Mouse (Mus musculus) liver, embryonic 14.5 days (tissue): ENCODE measurements around the gene Porcn. TPM values are rescaled to one million over a fixed set of nuclear protein-coding genes. Genes with fewer than 3 reads are reported as not detected.
A peak's percentile ranks its signal among the peaks of the same experiment; 100 is the strongest.

Experiments
- ATAC-seq: fragments of 200-750 bp; cut with Nextera tagmentation; 2 replicates; pipeline ENCODE4 v1.8.0; 2017; ENCODE audit warnings: moderate number of reproducible peaks, mild to moderate bottlenecking, moderate library complexity; ENCODE audit not compliant: insufficient read depth
- DNase-seq, 3 experiments: peaks; one replicate each; pipeline ENCODE4 v3.0.0-alpha.2; 2012 to 2013; ENCODE audit warnings: low read depth in 3 of 3, low spot score in 3 of 3
- H3K27ac ChIP-seq: fragments of 300-500 bp; sonication (generic); 2 replicates; pipeline ENCODE4 v1.5.1; 2014; ENCODE audit warnings: moderate library complexity, mild to moderate bottlenecking, control low read depth, inconsistent platforms
- H3K27me3 ChIP-seq: fragments of 300-500 bp; sonication (generic); 2 replicates; pipeline ENCODE4 v1.6.1; 2014; ENCODE audit warnings: mild to moderate bottlenecking, low read length, moderate library complexity; ENCODE audit not compliant: control insufficient read depth, insufficient read depth
- H3K36me3 ChIP-seq: fragments of 300-500 bp; sonication (generic); replicated peaks from 2 replicates; pipeline ENCODE4 v1.6.1; 2014; ENCODE audit warnings: low read depth; ENCODE audit not compliant: control insufficient read depth, insufficient read depth
- H3K4me1 ChIP-seq, 2 experiments: fragments of 200-500 bp in 1 of 2; fragments of 300-500 bp in 1 of 2; sonication (generic) in 1 of 2; replicated peaks; 2 replicates each; pipeline ENCODE4 v1.6.1; 2012 to 2014; ENCODE audit warnings: antibody characterized with exemption in 1 of 2, inconsistent platforms in 1 of 2, low read length in 1 of 2; ENCODE audit not compliant: control insufficient read depth in 2 of 2, insufficient read depth in 2 of 2
- H3K4me2 ChIP-seq: fragments of 300-500 bp; sonication (generic); 2 replicates; pipeline ENCODE4 v1.6.1; 2014; ENCODE audit warnings: low read depth, mild to moderate bottlenecking, control low read depth, moderate library complexity
- H3K4me3 ChIP-seq, 2 experiments: fragments of 200-500 bp in 1 of 2; fragments of 300-500 bp in 1 of 2; sonication (generic) in 1 of 2; 2 replicates each; pipeline ENCODE4 v1.5.1; 2012 to 2014; ENCODE audit warnings: low read depth in 2 of 2, low read length in 2 of 2, mild to moderate bottlenecking in 2 of 2, control low read depth in 1 of 2, inconsistent platforms in 1 of 2, moderate library complexity in 1 of 2; ENCODE audit not compliant: insufficient read depth in 1 of 2
- H3K9ac ChIP-seq: fragments of 300-500 bp; sonication (generic); replicated peaks from 2 replicates; pipeline ENCODE4 v1.6.1; 2014; ENCODE audit warnings: mild to moderate bottlenecking, control low read depth, moderate library complexity
- H3K9me3 ChIP-seq: fragments of 300-500 bp; sonication (generic); 2 replicates; pipeline ENCODE4 v1.6.1; 2016; ENCODE audit warnings: low read length, mixed read lengths; ENCODE audit not compliant: control insufficient read depth
- CTCF ChIP-seq: IDR thresholded peaks from 2 replicates; pipeline ENCODE4 v1.5.1; 2016; ENCODE audit warnings: antibody characterized with exemption, low read depth, control low read depth
- EP300 ChIP-seq: IDR thresholded peaks from 2 replicates; pipeline ENCODE4 v1.6.1; 2016; ENCODE audit warnings: antibody characterized with exemption, low read depth
- WGBS: fragments of 180-500 bp; shearing (Covaris S2); extraction: QIAGEN DNeasy Blood & Tissue Kit; methylation state at CpG from one replicate; pipeline ENCODE4 v1.1.7; 2014; ENCODE audit not compliant: insufficient replicate concordance; 5-methylcytosine and 5-hydroxymethylcytosine counted together
- polyA plus RNA-seq, 2 experiments: library from polyadenylated mRNA; depleted of rRNA in 1 of 2; stranded (reverse) in 1 of 2; unstranded in 1 of 2; fragments of >200 nt; fragmentation: Nextera tagmentation in 1 of 2; extraction: Ambion mirVana in 1 of 2; gene quantifications; 2 replicates each; pipeline versions ENCODE4 v1.2.1 to v1.2.3; 2012 to 2014

The Porcn gene
- polyA plus RNA-seq, 2 experiments = 0.53 to 1.2 TPM

- Histone ChIP-seq H3K27me3 (no peaks in the 10 kb centered on the region; the same call in 1 of the 2 replicates), H3K9ac (no peak overlapping the region), H3K36me3 (no peaks in the 10 kb centered on the region), H3K4me3 (no peak overlapping the region), H3K4me1 (peaks cover 0 to 5% of the 10 kb centered on the region in 2 experiments; a peak in 1 of 4 replicates), H3K9me3 (no peaks in the 10 kb centered on the region), H3K27ac (no peak overlapping the region), H3K4me2 (no peak overlapping the region)
- no peak for TF ChIP-seq CTCF
- no peak for TF ChIP-seq EP300
- ATAC-seq (no peak), DNase-seq (no peak)
- 80% methylated on average over 14 of the region's 14 CpGs for WGBS
These were observed 3.2 kb downstream of the Porcn start for GRCm38 (mm10) chrX:8203105-8203504.

GRCm38 (mm10) chrX:8193419-8193723 is 13.0 kb downstream of the Porcn start, which contains the start of gene Ebp:
Gene Ebp (minus strand): TSS chrX:8193512.
- DNase-seq = no peak
- H3K4me1 ChIP-seq = peaks cover 0 to 9% of the 10 kb centered on the region in 2 experiments; a peak in 2 of 4 replicates
- no peaks in the 10 kb centered on the region for H3K36me3 ChIP-seq
- peak within 1 kb of the TSS; percentile 63 for H3K27ac ChIP-seq
- WGBS = 16% methylated on average over 10 of the region's 10 CpGs
- peak within 1 kb of the TSS; percentile 69 to 98 for H3K4me3 ChIP-seq
- TF ChIP-seq EP300 (no peak), CTCF (no peak)
- H3K9me3 ChIP-seq = no peaks in the 10 kb centered on the region
- ATAC-seq = peak; percentile 3; the same call in 1 of the 2 replicates
- peak within 1 kb of the TSS; percentile 80 for H3K4me2 ChIP-seq
- H3K9ac ChIP-seq = peak within 1 kb of the TSS; percentile 79
- H3K27me3 ChIP-seq = no peaks in the 10 kb centered on the region

GRCm38 (mm10) chrX:8192640-8193418 is 13.5 kb downstream of the Porcn start:
- Histone ChIP-seq H3K27me3 (no peaks in the 10 kb centered on the region), H3K9me3 (no peaks in the 10 kb centered on the region), H3K4me2 (peak overlapping the region; percentile 80), H3K4me1 (peaks cover 0 to 9% of the 10 kb centered on the region in 2 experiments; a peak in 2 of 4 replicates), H3K4me3 (peak overlapping the region; percentile 69 to 98), H3K9ac (peak overlapping the region; percentile 79), H3K36me3 (no peaks in the 10 kb centered on the region), H3K27ac (peak overlapping the region; percentile 63)
- no peak for TF ChIP-seq CTCF
- TF ChIP-seq EP300 = no peak
- DNase-seq = peak; percentile 78 to 87 (median 83)
- WGBS = 6% methylated on average over 38 of the region's 38 CpGs
- peak; percentile 100 for ATAC-seq

GRCm38 (mm10) chrX:8192126-8192639 is 14.1 kb downstream of the Porcn start:
- DNase-seq = no peak

GRCm38 (mm10) chrX:8182871-8183540 is 23.3 kb downstream of the Porcn start:
- Histone ChIP-seq H3K4me2 (no peak overlapping the region), H3K36me3 (no peaks in the 10 kb centered on the region; the same call in 1 of the 2 replicates), H3K9me3 (no peaks in the 10 kb centered on the region), H3K27me3 (no peaks in the 10 kb centered on the region), H3K4me1 (peaks cover 0 to 7% of the 10 kb centered on the region in 2 experiments; a peak in 3 of 4 replicates), H3K4me3 (no peak overlapping the region), H3K9ac (no peak overlapping the region), H3K27ac (no peak overlapping the region)
- ATAC-seq (no peak), DNase-seq (no peak)
- 12% methylated on average over 7 of the region's 7 CpGs for WGBS
- TF ChIP-seq EP300 = no peak
- no peak for TF ChIP-seq CTCF

More at GRCm38 (mm10) chrX:8192126-8192639, 14.1 kb downstream of the Porcn start:
- H3K9ac ChIP-seq = peak overlapping the region; percentile 79
- no peak for ATAC-seq
- no peaks in the 10 kb centered on the region for H3K36me3 ChIP-seq
- no peaks in the 10 kb centered on the region for H3K9me3 ChIP-seq
- peak overlapping the region; percentile 69 to 98 for H3K4me3 ChIP-seq
- H3K27ac ChIP-seq = peak overlapping the region; percentile 63
- 6% methylated on average over 13 of the region's 13 CpGs for WGBS
- TF ChIP-seq CTCF = no peak
- no peak for TF ChIP-seq EP300
- peak overlapping the region; percentile 80 for H3K4me2 ChIP-seq
- H3K4me1 ChIP-seq = peaks cover 0 to 9% of the 10 kb centered on the region in 2 experiments; a peak in 2 of 4 replicates
- no peaks in the 10 kb centered on the region for H3K27me3 ChIP-seq
